Mouse (Mus musculus): ENCODE measurements around the gene Map4k3.
"Not testable (repeated sequence)": the region's sequence is repeated elsewhere in the genome, so short reads cannot be mapped to it uniquely, and the experiment has no call there.

Gene Map4k3

GRCm38 (mm10) chr17:80563762-80564610 lies 164.3 kb downstream of the Map4k3 start:
- not testable (repeated sequence) for DNase-seq

- DNase-seq: no peak
Observed at GRCm38 (mm10) chr17:80562792-80563191, 165.5 kb downstream of the Map4k3 start.

- DNase-seq: peak; percentile 67
Observed at GRCm38 (mm10) chr17:80560669-80561401, 167.4 kb downstream of the Map4k3 start.

GRCm38 (mm10) chr17:80559745-80560144 lies 168.5 kb downstream of the Map4k3 start:
- DNase-seq: no peak

GRCm38 (mm10) chr17:80559050-80559449 lies 169.2 kb downstream of the Map4k3 start:
- DNase-seq: peak; percentile 32

- DNase-seq: no peak
Observed at GRCm38 (mm10) chr17:80558583-80558982, 169.7 kb downstream of the Map4k3 start.

- DNase-seq: no peak
Observed at GRCm38 (mm10) chr17:80557461-80557860, 170.8 kb downstream of the Map4k3 start.

- DNase-seq: peak; percentile 77
Observed at GRCm38 (mm10) chr17:80553318-80554270, 174.7 kb downstream of the Map4k3 start.

- DNase-seq: no peak
Observed at GRCm38 (mm10) chr17:80552653-80553052, 175.6 kb downstream of the Map4k3 start.

GRCm38 (mm10) chr17:80550981-80551380 lies 177.3 kb downstream of the Map4k3 start:
- no peak for DNase-seq

GRCm38 (mm10) chr17:80546846-80547245 lies 181.4 kb downstream of the Map4k3 start:
- no peak for DNase-seq

GRCm38 (mm10) chr17:80546227-80546626 lies 182.1 kb downstream of the Map4k3 start:
- DNase-seq: no peak

- DNase-seq: no peak
Observed at GRCm38 (mm10) chr17:80543646-80544045, 184.6 kb downstream of the Map4k3 start.

- DNase-seq: no peak
Observed at GRCm38 (mm10) chr17:80537136-80537535, 191.1 kb downstream of the Map4k3 start.

- no peak for DNase-seq
Observed at GRCm38 (mm10) chr17:80535633-80536032, 192.7 kb downstream of the Map4k3 start.

GRCm38 (mm10) chr17:80531351-80531750 lies 196.9 kb downstream of the Map4k3 start:
- not testable (repeated sequence) for DNase-seq
